Mouse (Mus musculus) hindbrain, postnatal 0 days (tissue): ENCODE data around the gene Pex7. TPM values are rescaled to one million over a fixed set of nuclear protein-coding genes. Genes with fewer than 3 reads are reported as not detected.

Source experiments
- ATAC-seq: fragments of 200-750 bp; cut with Nextera tagmentation; 2 replicates; pipeline ENCODE4 v1.8.0; 2017; ENCODE audit warnings: mild to moderate bottlenecking, moderate TSS enrichment, moderate library complexity
- DNase-seq: peaks from one replicate; pipeline ENCODE4 v3.0.0-alpha.2; 2015; ENCODE audit warnings: low spot score
- H3K27ac ChIP-seq: fragments of 300-500 bp; sonication (generic); 2 replicates; pipeline ENCODE4 v1.5.1; 2014; ENCODE audit warnings: mild to moderate bottlenecking
- H3K27me3 ChIP-seq: fragments of 300-500 bp; sonication (generic); 2 replicates; pipeline ENCODE4 v1.6.1; 2014; ENCODE audit warnings: low read length, mixed read lengths; ENCODE audit not compliant: insufficient read depth
- H3K36me3 ChIP-seq: fragments of 300-500 bp; sonication (generic); 2 replicates; pipeline ENCODE4 v1.6.1; 2014; ENCODE audit warnings: low read length, mixed read lengths; ENCODE audit not compliant: insufficient read depth
- H3K4me1 ChIP-seq: fragments of 300-500 bp; sonication (generic); 2 replicates; pipeline ENCODE4 v1.6.1; 2014; ENCODE audit warnings: antibody characterized with exemption, low read length, mixed read lengths; ENCODE audit not compliant: insufficient read depth
- H3K4me2 ChIP-seq: fragments of 300-500 bp; sonication (generic); 2 replicates; pipeline ENCODE4 v1.6.1; 2014; ENCODE audit warnings: low read depth, mild to moderate bottlenecking, low read length, moderate library complexity, mixed read lengths
- H3K4me3 ChIP-seq: fragments of 300-500 bp; sonication (generic); 2 replicates; pipeline ENCODE4 v1.5.1; 2014; ENCODE audit warnings: low read length
- H3K9ac ChIP-seq: fragments of 300-500 bp; sonication (generic); replicated peaks from 2 replicates; pipeline ENCODE4 v1.6.1; 2014; ENCODE audit warnings: mild to moderate bottlenecking, low read length, moderate library complexity, mixed read lengths
- H3K9me3 ChIP-seq: fragments of 300-500 bp; sonication (generic); 2 replicates; pipeline ENCODE4 v1.6.1; 2016; ENCODE audit warnings: low read length, mixed read lengths
- CTCF ChIP-seq: IDR thresholded peaks from 2 replicates; pipeline ENCODE4 v1.5.1; 2016; ENCODE audit warnings: antibody characterized with exemption, control low read depth, low read depth
- WGBS: fragments of 180-500 bp; shearing (Covaris S2); extraction: QIAGEN DNeasy Blood & Tissue Kit; methylation state at CpG from one replicate; pipeline ENCODE4 v1.1.7; 2014; 5-methylcytosine and 5-hydroxymethylcytosine counted together
- polyA plus RNA-seq: library from polyadenylated mRNA; unstranded; fragments of >200 nt; fragmentation: Nextera tagmentation; extraction: Ambion mirVana; gene quantifications from 2 replicates; pipeline ENCODE4 v1.2.1, GENCODE M21; 2015
- total RNA-seq: library from RNA; depleted of rRNA; stranded (reverse); fragments of >200 nt; gene quantifications from 2 replicates; pipeline ENCODE4 v1.2.3, GENCODE M21; 2014

The Pex7 gene
- total and polyA plus RNA-seq, 2 experiments from 2014 or later, result 30.6 to 39.7 TPM

DNA sequence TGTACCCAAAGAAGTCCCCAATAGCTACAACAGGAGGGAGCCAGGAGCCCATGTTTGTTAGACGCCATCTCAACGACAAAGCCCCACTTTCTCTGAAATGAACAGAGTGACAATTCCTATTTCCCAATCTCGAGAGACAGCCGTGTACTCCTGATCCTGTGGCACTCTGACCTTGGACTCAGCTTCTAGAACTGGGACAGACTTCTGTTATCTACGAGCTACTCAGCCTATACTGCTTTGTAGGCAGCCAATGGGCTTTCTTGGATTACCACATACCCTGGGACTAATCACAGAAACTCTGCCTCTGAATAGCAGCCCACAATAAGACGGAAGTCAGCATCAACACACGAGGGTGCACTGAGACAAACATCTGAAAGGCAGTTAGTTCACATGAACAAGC, 5.5 kb downstream of the Pex7 start:
- no peak for DNase-seq
- Histone ChIP-seq H3K4me3 (no peak overlapping the region), H3K9ac (no peak overlapping the region), H3K27me3 (no peaks in the 10 kb centered on the region), H3K4me2 (no peak overlapping the region), H3K36me3 (no peaks in the 10 kb centered on the region), H3K27ac (no peak overlapping the region), H3K9me3 (no peaks in the 10 kb centered on the region), H3K4me1 (no peaks in the 10 kb centered on the region; the same call in 1 of the 2 replicates)
- WGBS, result 84% methylated on average over 7 of the region's 7 CpGs
- TF ChIP-seq CTCF, result no peak
- ATAC-seq, result no peak

DNA sequence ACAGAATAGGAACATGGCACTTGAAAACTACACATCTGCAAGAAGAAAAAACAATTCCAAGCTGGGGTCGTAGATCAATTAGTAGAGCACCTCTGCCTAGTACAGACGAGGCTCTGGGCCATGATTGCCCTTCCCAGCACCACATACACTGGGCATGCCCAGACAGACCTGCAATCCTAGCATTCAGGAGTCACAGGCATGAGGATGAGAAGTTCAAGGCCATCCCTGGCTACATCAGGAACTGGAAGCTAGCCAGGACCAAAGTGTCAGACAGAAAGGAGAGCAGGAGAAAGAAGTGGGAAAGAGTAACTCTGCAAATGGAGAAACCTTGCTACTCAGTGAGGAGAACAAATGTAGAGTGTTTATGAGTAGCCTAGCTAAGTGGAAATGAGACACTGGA, 7.3 kb downstream of the Pex7 start:
- Histone ChIP-seq H3K27me3 (no peaks in the 10 kb centered on the region), H3K27ac (no peak overlapping the region), H3K4me1 (no peaks in the 10 kb centered on the region; the same call in 1 of the 2 replicates), H3K4me2 (no peak overlapping the region), H3K9ac (no peak overlapping the region), H3K36me3 (no peaks in the 10 kb centered on the region), H3K9me3 (no peaks in the 10 kb centered on the region), H3K4me3 (no peak overlapping the region)
- DNase-seq (no peak), ATAC-seq (no peak)
- no peak for TF ChIP-seq CTCF
- 74% methylated on average over 2 of the region's 2 CpGs for WGBS

DNA sequence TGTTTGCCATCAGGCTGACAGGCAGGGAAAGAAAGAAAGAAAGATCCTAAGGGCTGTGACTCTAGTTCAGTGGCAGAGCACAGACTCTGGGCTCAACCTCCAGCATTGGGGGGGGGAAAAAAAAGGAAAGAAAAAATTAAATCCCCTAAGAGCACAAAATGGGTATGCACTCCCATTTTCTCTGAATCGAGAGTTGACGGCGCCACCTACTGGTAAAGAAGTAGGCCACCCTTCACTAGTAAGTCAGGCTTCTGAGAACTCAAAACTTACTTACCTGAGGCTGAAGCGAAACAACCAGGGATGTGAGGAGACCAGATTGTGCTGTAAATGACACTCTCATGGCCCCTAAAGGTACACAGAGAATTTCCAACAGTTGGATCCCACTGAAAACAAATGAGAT, 13.5 kb downstream of the Pex7 start:
- Histone ChIP-seq H3K36me3 (no peaks in the 10 kb centered on the region), H3K27me3 (no peaks in the 10 kb centered on the region), H3K9me3 (no peaks in the 10 kb centered on the region), H3K4me2 (no peak overlapping the region), H3K4me3 (no peak overlapping the region), H3K27ac (no peak overlapping the region), H3K9ac (no peak overlapping the region), H3K4me1 (no peaks in the 10 kb centered on the region)
- DNase-seq (peak; percentile 75), ATAC-seq (0 out of 2 replicates have a peak, but pooled peaks have one; percentile 47)
- peak; percentile 82 for TF ChIP-seq CTCF
- WGBS, result 18% methylated on average over 4 of the region's 4 CpGs

DNA sequence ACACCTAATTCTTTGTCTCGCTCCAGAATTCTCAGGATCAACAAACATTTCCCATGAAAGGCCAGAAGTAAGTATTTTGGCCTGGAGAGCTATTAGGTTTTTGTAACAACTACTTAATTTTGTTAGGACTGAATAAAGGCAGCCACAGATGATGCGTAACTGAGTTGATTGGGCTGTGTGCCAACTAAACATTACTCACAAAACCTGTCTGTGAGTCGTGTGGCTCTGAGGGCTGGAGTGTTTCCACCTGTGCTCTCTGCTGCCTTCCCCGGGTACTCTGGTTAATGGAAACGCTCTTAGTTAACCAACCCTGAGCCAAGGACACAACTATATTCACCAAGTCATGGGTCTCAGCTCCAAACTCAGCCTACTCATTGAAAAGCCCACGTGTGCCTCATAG, 14.3 kb downstream of the Pex7 start:
- Histone ChIP-seq H3K27me3 (no peaks in the 10 kb centered on the region), H3K4me1 (no peaks in the 10 kb centered on the region), H3K4me2 (no peak overlapping the region), H3K9me3 (no peaks in the 10 kb centered on the region), H3K36me3 (no peaks in the 10 kb centered on the region), H3K9ac (no peak overlapping the region), H3K4me3 (no peak overlapping the region), H3K27ac (no peak overlapping the region)
- WGBS, result 63% methylated on average over 6 of the region's 6 CpGs
- DNase-seq (no peak), ATAC-seq (no peak)
- TF ChIP-seq CTCF, result no peak

DNA sequence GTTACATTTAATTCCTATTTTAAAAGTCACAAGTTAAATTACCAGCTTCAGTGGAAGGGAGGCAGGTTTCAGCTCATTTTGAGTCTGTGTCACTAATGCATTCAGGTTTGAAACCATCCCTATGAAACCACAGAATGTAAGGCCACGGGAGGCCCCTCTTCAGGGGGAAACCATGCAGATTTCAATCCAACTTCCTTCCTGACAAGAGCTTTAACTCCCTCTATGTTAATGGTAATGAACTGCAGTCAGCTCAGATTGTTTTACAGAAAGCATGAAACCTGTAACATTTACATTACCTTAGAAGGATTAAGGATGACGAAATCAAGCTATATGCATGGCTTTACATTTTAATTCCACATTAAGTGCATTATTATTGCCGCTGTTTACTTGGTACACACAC, 15.8 kb downstream of the Pex7 start:
- Histone ChIP-seq H3K27ac (no peak overlapping the region), H3K9me3 (no peaks in the 10 kb centered on the region), H3K4me1 (no peaks in the 10 kb centered on the region), H3K27me3 (no peaks in the 10 kb centered on the region), H3K36me3 (no peaks in the 10 kb centered on the region), H3K9ac (no peak overlapping the region), H3K4me3 (no peak overlapping the region), H3K4me2 (no peak overlapping the region)
- DNase-seq (peak; percentile 12), ATAC-seq (no peak)
- peak; percentile 21 for TF ChIP-seq CTCF
- WGBS, result 51% methylated on average over 3 of the region's 3 CpGs

DNA sequence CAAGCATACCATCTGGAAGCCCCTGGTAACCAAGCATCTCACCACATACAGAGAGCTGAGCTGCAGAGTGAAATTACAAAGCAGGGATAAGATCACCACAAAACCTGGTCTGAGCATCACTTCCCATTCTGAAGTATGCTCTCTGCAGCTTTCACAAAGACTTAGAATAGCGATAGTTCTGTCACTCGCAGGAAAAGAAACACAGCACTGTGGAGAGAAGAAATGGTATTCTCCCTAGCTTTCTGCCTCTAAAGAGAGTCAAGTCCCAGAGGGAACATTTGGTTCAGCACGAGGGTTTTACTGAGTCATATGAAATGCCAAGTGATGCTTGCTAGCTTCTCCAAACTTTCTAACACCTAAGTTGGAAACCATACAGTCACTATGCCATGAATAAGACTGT, 17.6 kb downstream of the Pex7 start:
- Histone ChIP-seq H3K27ac (no peak overlapping the region), H3K27me3 (no peaks in the 10 kb centered on the region), H3K4me2 (no peak overlapping the region), H3K9ac (no peak overlapping the region), H3K36me3 (no peaks in the 10 kb centered on the region), H3K9me3 (no peaks in the 10 kb centered on the region), H3K4me1 (no peaks in the 10 kb centered on the region), H3K4me3 (no peak overlapping the region)
- ATAC-seq (no peak), DNase-seq (no peak)
- no peak for TF ChIP-seq CTCF
- 80% methylated on average over 3 of the region's 3 CpGs for WGBS

DNA sequence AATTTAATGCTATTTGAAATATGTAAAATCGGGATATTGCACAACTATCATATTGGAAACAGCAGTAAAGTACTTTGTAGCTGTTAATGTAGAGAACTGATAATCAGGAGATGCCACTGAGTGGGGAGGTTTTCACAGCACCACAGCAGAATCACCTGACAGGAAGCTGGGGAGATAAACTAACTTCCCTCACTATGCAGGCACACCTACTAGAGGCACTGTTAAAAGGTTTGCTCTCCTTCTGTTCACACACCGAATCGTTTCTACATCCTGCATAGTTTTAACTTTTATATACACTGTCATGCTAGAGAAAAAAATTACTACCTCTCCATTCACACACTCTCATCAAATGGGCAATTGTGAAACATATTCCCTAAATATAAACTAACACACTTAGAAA, 21.2 kb downstream of the Pex7 start:
- no peak overlapping the region for H3K4me2 ChIP-seq
- H3K4me3 ChIP-seq, result no peak overlapping the region
- H3K36me3 ChIP-seq, result no peaks in the 10 kb centered on the region
- 92% methylated on average over 3 of the region's 3 CpGs for WGBS
- no peaks in the 10 kb centered on the region for H3K9me3 ChIP-seq
- no peaks in the 10 kb centered on the region for H3K4me1 ChIP-seq
- no peak overlapping the region for H3K27ac ChIP-seq
- DNase-seq (no peak), ATAC-seq (no peak)
- TF ChIP-seq CTCF, result no peak
- no peak overlapping the region for H3K9ac ChIP-seq
- no peaks in the 10 kb centered on the region for H3K27me3 ChIP-seq
